Mouse (Mus musculus): ENCODE data around the gene Pacsin1. TPM values are rescaled to one million over a fixed set of nuclear protein-coding genes. Genes with fewer than 3 reads are reported as not detected.
A peak's percentile ranks its signal among the peaks of the same experiment; 100 is the strongest.

The Pacsin1 gene
- polyA plus RNA-seq, 1 experiment from 2014 or later: 6.9 TPM

DNA sequence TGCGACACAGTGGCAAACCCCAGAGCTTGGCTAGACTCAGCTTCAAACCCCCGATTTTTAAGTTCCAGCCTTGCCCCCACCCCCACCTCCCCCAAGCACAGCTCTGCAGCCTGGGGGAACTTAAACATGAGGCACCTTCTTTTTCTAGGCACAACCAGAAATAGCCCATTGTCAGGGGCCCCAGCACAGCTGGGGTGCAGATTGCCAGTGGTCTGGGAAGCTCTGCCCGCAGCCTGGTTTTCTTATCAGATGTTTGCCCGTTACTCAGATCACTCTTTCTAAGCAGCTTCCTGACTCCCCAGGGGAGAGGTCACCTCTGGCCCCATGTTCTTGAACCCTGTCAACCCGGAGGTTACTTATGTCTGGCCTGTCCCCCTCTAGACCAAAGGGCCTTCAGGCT, 1.1 kb downstream of the Pacsin1 start:
- peak overlapping the region; percentile 66 for H3K4me3 ChIP-seq

DNA sequence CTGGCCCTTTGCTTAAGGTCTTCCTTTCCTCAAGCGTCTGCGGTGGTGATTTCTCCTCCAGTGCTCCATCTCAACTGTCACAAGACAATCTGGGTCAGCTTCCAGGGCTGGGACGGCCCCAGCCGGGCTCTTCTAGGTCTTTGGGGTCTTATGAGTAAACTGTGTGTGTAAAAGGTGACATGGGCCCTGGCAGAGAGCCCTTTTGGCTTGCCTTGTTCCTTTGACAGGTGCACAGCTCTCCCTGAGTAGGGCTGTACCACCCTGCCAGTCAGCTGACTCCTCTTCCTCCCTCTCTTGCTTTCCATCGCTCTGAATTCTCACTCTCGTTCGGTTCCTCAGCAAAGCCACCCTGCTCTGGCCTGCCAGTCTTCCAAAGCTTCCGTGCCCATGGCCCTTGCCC, 1.8 kb downstream of the Pacsin1 start:
- Histone ChIP-seq H3K4me1 (peaks cover 27% of the 10 kb centered on the region), H3K36me3 (replicated peaks) (no peaks in the 10 kb centered on the region), H3K4me3 (no peak overlapping the region), H3K27me3 (replicated peaks; ENCODE audit: low read depth, poor library complexity, severe bottlenecking) (peaks cover 43% of the 10 kb centered on the region), H3K9me3 (no peaks in the 10 kb centered on the region), H3K27ac (replicated peaks) (no peak overlapping the region)
- WGBS: 73% methylated on average over 8 of the region's 8 CpGs
- DNase-seq (ENCODE audit: low spot score): no peak

More for the DNA sequence above, 1.1 kb downstream of the Pacsin1 start:
- DNase-seq (ENCODE audit: low spot score): no peak
- H3K36me3 ChIP-seq (replicated peaks): no peaks in the 10 kb centered on the region
- H3K4me1 ChIP-seq: peaks cover 27% of the 10 kb centered on the region
- peaks cover 43% of the 10 kb centered on the region for H3K27me3 ChIP-seq (replicated peaks; ENCODE audit: low read depth, poor library complexity, severe bottlenecking)
- WGBS: 16% methylated on average over 5 of the region's 5 CpGs
- H3K27ac ChIP-seq (replicated peaks): peak overlapping the region; percentile 52; the same call in 1 of the 2 replicates
- no peaks in the 10 kb centered on the region for H3K9me3 ChIP-seq

DNA sequence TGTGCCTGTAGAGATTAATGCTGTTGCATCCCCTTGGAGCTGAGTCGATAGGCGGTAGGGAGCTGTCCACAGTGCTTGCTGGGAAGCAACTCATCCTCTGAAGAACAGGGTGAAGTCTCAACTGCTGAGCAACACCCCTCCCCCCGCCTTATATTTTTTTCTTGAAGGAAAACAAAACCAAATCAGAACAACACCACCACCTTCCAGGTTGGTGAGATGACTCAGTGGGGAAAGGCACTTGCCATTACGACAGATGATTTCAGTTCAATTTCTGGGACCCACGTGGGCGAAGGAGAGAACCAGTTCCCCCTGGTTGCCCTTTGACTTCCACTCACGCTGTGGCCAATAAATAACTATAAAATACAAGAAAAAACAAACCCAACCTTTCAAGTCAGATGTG, 3.5 kb downstream of the Pacsin1 start:
- Histone ChIP-seq H3K27me3 (replicated peaks; ENCODE audit: low read depth, poor library complexity, severe bottlenecking) (peaks cover 39% of the 10 kb centered on the region), H3K4me1 (peaks cover 27% of the 10 kb centered on the region), H3K36me3 (replicated peaks) (no peaks in the 10 kb centered on the region), H3K9me3 (no peaks in the 10 kb centered on the region), H3K27ac (replicated peaks) (no peak overlapping the region), H3K4me3 (no peak overlapping the region)
- DNase-seq (ENCODE audit: low spot score): no peak
- 72% methylated on average over 7 of the region's 7 CpGs for WGBS

DNA sequence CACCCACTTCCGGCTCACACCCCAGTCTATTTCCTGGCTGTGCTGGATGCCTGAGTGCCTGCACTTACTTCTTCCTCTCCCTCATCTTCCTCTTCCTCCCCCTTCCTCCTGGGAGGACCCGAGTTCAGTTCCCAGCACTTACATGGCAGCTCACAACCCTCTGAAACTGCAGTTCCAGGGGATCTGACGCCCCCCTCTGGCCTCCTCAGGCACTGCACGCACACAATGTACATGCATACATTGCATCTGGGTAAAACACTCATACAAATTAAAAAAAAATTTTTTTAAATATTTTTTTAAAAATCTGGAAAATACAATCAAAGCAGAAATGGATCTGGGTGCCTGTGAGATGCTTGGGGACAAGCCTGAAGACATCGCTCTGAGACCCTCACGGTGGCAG, 16.4 kb downstream of the Pacsin1 start:
- H3K4me1 ChIP-seq: peaks cover 7% of the 10 kb centered on the region; the same call in 1 of the 2 replicates
- no peaks in the 10 kb centered on the region for H3K9me3 ChIP-seq
- no peaks in the 10 kb centered on the region for H3K36me3 ChIP-seq (replicated peaks)
- no peak for DNase-seq (ENCODE audit: low spot score)
- no peak overlapping the region for H3K4me3 ChIP-seq
- WGBS: 83% methylated on average over 6 of the region's 6 CpGs
- H3K27ac ChIP-seq (replicated peaks): no peak overlapping the region
- H3K27me3 ChIP-seq (replicated peaks; ENCODE audit: low read depth, poor library complexity, severe bottlenecking): no peaks in the 10 kb centered on the region

DNA sequence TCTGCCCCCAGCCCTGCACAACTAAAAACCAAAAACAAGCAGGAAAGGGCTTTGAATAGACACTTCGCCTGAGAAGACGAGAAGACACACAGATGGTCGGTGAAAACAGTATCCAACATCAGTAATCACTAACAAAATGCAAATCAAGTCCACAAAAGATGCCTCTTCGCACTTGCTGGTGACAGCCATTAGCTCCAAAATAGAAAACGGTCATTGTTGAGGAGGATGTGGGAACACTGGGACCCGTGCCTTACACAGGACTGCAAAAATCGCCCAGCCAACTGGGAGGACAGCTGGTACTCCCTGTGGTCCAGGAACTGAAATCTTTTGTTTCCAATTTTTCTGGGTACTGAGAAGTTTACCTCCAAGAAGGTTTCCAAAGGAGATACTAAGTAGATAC, 18.6 kb downstream of the Pacsin1 start:
- Histone ChIP-seq H3K4me3 (no peak overlapping the region), H3K36me3 (replicated peaks) (no peaks in the 10 kb centered on the region), H3K27ac (replicated peaks) (no peak overlapping the region), H3K27me3 (replicated peaks; ENCODE audit: low read depth, poor library complexity, severe bottlenecking) (no peaks in the 10 kb centered on the region), H3K9me3 (no peaks in the 10 kb centered on the region), H3K4me1 (peaks cover 11% of the 10 kb centered on the region)
- 88% methylated on average over 7 of the region's 7 CpGs for WGBS
- no peak for DNase-seq (ENCODE audit: low spot score)

DNA sequence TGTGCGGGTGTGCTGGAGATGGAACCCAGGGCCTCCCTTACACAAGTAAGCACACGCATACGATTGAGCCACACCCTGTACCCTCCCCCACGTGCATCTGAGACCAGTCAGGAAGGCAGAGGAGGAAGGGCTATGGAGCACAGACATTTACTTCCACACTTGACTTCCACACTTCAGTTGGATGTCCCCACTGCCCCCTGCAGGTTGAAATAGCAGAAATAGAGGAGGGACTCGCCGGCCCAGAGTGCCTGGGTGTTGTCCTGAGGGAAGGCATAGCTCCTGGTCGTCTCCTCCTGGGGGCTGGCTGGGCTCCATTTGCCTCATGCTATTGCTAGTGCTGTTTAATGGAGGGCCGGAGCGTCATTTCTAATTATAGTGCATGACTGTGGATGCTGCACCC, 20.1 kb downstream of the Pacsin1 start:
- no peak for DNase-seq (ENCODE audit: low spot score)
- Histone ChIP-seq H3K4me1 (peaks cover 22% of the 10 kb centered on the region), H3K9me3 (no peaks in the 10 kb centered on the region), H3K36me3 (replicated peaks) (no peaks in the 10 kb centered on the region), H3K27ac (replicated peaks) (no peak overlapping the region), H3K27me3 (replicated peaks; ENCODE audit: low read depth, poor library complexity, severe bottlenecking) (no peaks in the 10 kb centered on the region), H3K4me3 (no peak overlapping the region)
- 68% methylated on average over 9 of the region's 9 CpGs for WGBS

DNA sequence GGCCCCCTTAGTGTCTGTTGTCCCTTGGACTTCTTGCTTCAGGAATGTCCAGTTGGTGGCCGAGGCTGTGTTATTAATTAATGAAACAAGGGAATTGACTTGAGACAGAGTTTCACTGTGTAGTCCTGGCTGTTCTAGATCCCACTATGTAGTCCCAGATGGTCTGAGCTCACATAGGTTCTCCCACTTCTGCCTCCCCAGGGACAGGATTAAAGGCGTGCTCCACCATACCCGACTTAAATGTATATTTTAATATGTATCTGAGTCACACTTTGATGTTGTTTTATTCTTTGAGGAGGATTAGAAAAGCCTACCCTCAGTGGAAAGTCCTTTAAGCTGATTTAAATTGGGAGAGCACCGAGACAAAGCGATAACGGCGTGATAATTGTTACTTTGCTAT, 21.0 kb downstream of the Pacsin1 start:
- DNase-seq (ENCODE audit: low spot score): no peak
- Histone ChIP-seq H3K36me3 (replicated peaks) (no peaks in the 10 kb centered on the region), H3K9me3 (no peaks in the 10 kb centered on the region), H3K4me3 (no peak overlapping the region), H3K27me3 (replicated peaks; ENCODE audit: low read depth, poor library complexity, severe bottlenecking) (no peaks in the 10 kb centered on the region), H3K27ac (replicated peaks) (no peak overlapping the region), H3K4me1 (peaks cover 22% of the 10 kb centered on the region)
- WGBS: 70% methylated on average over 7 of the region's 7 CpGs

DNA sequence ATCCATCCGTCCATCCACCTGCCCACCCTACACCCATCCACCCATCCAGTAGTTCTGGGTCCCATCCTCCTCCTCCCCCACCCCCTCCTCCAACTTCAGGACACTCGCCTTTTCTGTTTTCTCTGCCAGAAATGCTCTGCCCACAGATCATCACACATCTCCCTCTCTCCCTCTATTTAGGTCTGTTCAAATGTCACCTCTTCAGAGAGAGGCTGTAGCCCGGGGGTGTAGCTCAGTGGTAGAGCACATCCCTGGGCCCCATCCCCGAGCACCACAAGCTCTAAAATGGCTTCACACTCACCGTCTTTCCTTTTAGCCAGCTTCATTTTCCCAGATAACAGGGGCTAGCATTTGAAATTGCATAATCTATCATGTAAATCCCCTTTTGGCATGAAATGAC, 22.4 kb downstream of the Pacsin1 start:
- Histone ChIP-seq H3K27me3 (replicated peaks; ENCODE audit: low read depth, poor library complexity, severe bottlenecking) (peaks cover 1% of the 10 kb centered on the region), H3K36me3 (replicated peaks) (no peaks in the 10 kb centered on the region), H3K4me1 (peaks cover 22% of the 10 kb centered on the region), H3K4me3 (no peak overlapping the region), H3K27ac (replicated peaks) (no peak overlapping the region), H3K9me3 (no peaks in the 10 kb centered on the region)
- WGBS: 82% methylated on average over 5 of the region's 5 CpGs
- no peak for DNase-seq (ENCODE audit: low spot score)

DNA sequence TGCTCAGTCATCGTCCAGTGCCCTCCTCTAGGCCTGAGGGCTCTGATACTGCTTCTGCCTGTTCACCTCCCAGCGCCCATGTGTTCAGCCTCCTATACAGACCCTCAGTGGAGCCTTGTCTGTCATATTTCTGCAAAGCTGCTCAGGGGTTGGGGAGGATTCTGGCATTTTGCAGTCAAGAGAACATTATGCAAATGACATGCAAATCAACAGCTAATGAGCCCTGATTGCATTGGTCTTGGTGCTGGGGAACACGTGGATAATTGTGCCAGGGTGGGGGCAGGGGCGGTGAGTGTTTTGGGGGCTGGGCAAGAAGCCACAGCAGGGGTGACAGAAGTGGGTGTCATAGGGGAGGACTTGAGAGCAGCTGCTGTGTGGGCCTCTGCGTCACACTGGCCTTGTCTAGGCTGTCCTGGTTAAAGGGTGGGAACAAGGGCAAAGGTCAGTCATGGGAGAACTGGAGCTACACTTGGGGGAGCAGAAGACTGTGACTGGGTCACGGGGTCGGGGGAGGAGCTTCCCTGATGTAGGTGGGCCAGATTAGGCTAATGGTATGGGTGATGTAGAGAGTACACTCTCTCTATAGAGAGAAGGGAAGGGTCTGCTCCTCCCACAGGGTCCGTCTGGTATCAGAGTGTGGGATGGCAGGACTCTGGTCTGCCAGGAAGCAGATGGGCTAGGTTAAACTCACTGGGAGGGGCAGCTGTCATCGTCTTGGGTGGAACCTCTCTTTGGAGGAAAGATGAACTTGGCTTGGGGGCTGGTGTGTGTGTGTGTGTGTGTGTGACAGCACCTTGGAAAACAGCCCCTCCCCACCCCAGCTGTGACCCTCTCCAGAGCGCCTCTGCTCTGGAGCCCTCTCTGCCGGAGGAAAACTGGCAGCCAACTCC, 23.9 kb downstream of the Pacsin1 start:
- Histone ChIP-seq H3K36me3 (replicated peaks) (no peaks in the 10 kb centered on the region), H3K4me1 (peaks cover 22% of the 10 kb centered on the region), H3K4me3 (no peak overlapping the region), H3K27me3 (replicated peaks; ENCODE audit: low read depth, poor library complexity, severe bottlenecking) (peaks cover 15% of the 10 kb centered on the region), H3K9me3 (no peaks in the 10 kb centered on the region), H3K27ac (replicated peaks) (0 out of 2 replicates have a peak overlapping the region, but pooled peaks have one; percentile 2)
- no peak for DNase-seq (ENCODE audit: low spot score)
- 48% methylated on average over 11 of the region's 11 CpGs for WGBS

DNA sequence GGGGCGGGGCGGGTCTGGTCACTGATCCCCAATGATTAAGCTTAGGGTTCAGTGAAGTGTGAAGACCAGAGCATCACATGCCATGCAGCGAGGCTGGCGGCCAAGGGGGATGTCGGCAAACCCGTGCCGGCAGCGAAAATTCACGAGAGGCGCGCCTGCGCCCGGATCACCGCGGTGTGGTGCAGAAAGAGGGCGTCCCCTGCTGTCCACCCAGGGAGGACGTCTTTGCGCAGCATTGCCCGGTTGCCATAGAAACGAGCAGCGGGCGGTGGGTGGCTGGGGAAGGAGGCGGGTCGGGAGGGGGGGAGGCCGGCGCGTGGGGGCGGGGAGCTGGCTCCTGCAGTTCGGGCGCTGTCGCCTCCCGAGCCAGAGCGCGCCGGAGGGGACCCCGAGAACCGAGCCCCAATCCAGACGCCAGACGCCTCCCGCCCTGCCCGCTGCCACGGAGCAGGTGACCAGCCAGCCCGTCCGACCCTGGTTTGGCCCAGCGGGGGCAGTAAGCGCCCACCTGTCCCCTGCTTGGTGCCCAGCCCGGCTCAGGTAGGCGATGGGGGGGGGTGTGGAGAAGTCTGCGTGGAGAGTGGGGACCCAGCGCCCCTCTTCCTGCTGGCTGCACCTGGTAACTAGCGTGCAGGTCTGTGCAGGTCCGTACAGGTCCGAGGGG, 29.7 kb downstream of the Pacsin1 start:
- Histone ChIP-seq H3K9me3 (no peaks in the 10 kb centered on the region), H3K4me3 (peak overlapping the region; percentile 68), H3K27ac (replicated peaks) (peak overlapping the region; percentile 72), H3K27me3 (replicated peaks; ENCODE audit: low read depth, poor library complexity, severe bottlenecking) (peaks cover 65% of the 10 kb centered on the region), H3K36me3 (replicated peaks) (no peaks in the 10 kb centered on the region), H3K4me1 (peaks cover 30% of the 10 kb centered on the region)
- peak; percentile 86 for DNase-seq (ENCODE audit: low spot score)
- WGBS: under 1% methylated on average over 53 of the region's 53 CpGs

DNA sequence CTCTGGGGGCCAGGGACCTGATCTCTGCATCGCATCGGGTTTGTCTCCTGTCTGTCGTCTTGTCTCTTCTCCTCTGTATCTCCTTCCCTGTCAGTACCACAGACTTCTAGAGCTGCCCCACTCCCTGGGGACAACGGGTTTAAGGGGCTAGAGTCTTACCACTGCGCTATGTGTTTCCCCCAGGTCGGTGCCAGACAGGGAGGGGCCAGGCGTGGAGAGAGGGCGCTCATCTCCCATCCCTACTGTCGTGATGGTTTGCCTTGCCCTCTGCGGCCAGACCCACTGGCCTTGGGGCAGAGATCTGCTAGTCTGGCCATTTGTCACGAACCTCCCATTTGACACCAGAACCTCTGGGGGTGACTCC, 30.2 kb downstream of the Pacsin1 start:
- no peaks in the 10 kb centered on the region for H3K9me3 ChIP-seq
- H3K4me3 ChIP-seq: peak overlapping the region; percentile 68
- peak overlapping the region; percentile 72 for H3K27ac ChIP-seq (replicated peaks)
- H3K4me1 ChIP-seq: peaks cover 33% of the 10 kb centered on the region
- peak; percentile 27 for DNase-seq (ENCODE audit: low spot score)
- peaks cover 65% of the 10 kb centered on the region for H3K27me3 ChIP-seq (replicated peaks; ENCODE audit: low read depth, poor library complexity, severe bottlenecking)
- 5% methylated on average over 11 of the region's 11 CpGs for WGBS
- H3K36me3 ChIP-seq (replicated peaks): no peaks in the 10 kb centered on the region

DNA sequence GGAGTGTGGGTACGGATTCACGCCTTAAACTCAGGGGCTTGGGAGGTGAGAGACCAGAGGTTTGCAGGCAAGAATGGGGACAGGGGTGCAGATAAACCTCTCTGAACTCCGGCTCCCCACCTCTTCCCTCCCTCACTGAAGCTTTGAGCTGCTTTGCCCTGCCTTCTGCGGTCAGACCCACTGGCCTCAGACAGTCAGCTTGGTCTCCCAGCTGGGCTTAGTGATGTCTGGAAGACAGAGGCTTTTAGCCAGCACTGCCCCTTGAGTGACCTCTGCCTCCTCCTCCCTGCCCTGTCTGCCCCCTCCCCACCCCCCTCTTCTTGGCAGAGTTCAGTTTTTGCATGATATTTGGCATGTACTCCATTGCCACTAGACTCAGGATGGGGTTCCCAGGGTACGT, 31.1 kb downstream of the Pacsin1 start:
- peak overlapping the region; percentile 68 for H3K4me3 ChIP-seq
- no peaks in the 10 kb centered on the region for H3K36me3 ChIP-seq (replicated peaks)
- H3K27ac ChIP-seq (replicated peaks): 0 out of 2 replicates have a peak overlapping the region, but pooled peaks have one; percentile 72
- peaks cover 65% of the 10 kb centered on the region for H3K27me3 ChIP-seq (replicated peaks; ENCODE audit: low read depth, poor library complexity, severe bottlenecking)
- peaks cover 42% of the 10 kb centered on the region for H3K4me1 ChIP-seq
- H3K9me3 ChIP-seq: no peaks in the 10 kb centered on the region
- WGBS: 48% methylated on average over 5 of the region's 5 CpGs
- DNase-seq (ENCODE audit: low spot score): no peak

Data from embryonic facial prominence, embryonic 10.5 days (tissue).